Mouse (Mus musculus): Measurements from ENCODE around the gene Cox15. TPM values are rescaled to one million over a fixed set of nuclear protein-coding genes. Genes with fewer than 3 reads are reported as not detected.

Cox15 gene
- total and polyA plus RNA-seq, 3 experiments: 22.5 to 27.0 (median 25.0) TPM

DNA sequence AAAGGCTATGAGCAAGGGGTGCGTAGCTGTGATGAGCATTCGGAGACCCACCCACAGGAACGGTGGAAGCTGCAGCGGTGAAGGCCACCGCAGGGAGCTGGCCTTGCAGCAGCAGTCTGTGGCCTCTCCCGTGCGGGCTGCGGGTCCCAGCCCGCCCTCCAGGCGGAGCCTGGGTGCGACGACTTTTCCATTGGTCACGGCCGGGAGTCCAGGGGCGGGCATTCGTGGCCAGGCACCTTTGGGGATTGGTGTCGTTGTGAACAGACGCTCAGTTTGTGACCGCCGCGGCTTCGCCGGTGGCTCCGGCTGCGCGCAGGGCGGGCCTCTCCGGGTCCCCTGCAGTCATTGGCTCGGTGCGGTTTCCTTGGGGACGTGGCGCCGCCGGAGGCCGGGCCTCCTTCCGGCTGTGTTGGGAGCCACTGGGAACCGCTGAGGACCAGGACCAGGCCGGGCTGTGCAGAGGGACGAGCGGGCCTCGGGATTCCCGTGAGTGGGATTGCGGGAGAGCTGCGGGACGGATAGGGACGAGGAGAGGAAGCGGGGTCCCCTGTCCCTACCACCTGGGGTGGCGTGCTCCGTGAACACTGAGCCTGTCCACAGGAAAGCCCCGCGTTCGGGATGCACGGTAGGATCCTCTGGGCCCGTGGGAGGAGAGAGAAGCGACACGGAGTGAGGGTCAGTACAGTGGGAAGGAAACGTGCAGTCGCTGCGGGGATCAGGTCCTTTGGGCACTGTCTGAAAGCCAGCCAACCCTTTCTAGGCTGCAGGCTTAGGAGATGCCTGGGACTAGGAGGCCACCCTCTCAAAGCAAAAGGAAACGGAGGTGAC is 63.2 kb downstream of the Cox15 start, which contains the start of gene Entpd7:
Gene Entpd7 (plus strand): TSS at position 254 of the 828 bp plus-strand sequence.
- Histone ChIP-seq H3K4me3 (peak within 1 kb of the TSS; percentile 68), H3K27me3 (ENCODE audit: control insufficient read depth, insufficient read depth, low read length) (no peaks in the 10 kb centered on the region), H3K27ac (peak within 1 kb of the TSS; percentile 75), H3K36me3 (ENCODE audit: control insufficient read depth, insufficient read depth, low read length) (no peaks in the 10 kb centered on the region), H3K4me1 (ENCODE audit: control insufficient read depth, insufficient read depth, low read length) (peaks cover 1% of the 10 kb centered on the region; the same call in 1 of the 2 replicates), H3K9ac (ENCODE audit: low read depth, low read length) (peak within 1 kb of the TSS; percentile 83), H3K79me2 (replicated peaks; ENCODE audit: control insufficient read depth, insufficient read depth, low read length) (no peaks in the 10 kb centered on the region)
- under 1% methylated on average over 60 of the region's 60 CpGs for WGBS
- peak; percentile 95 to 99 for DNase-seq
- peak; percentile 96 for TF ChIP-seq POLR2A (IDR thresholded peaks at IDR 0.05; ENCODE audit: insufficient read depth, low read depth, low read length)
- 0 out of 2 replicates have a peak, but pooled peaks have one; percentile 60 for TF ChIP-seq EP300 (IDR thresholded peaks at IDR 0.05; ENCODE audit: insufficient read depth, low read depth, low read length)
- peak; percentile 86 for TF ChIP-seq CTCF (IDR thresholded peaks at IDR 0.05)
- intact Hi-C loops (cut with DNase I): loop anchor here (2.0 kb wide), 1 partner anchor 63 kb away; the partner anchor contains the start of genes Cox15 and Cutc

Other genes with a start within 250 kb of the Cox15 start
- 1,000 to 10,000 TPM in 1 of 2 experiments, 100 to 1,000 TPM in 1; 956 to 1,224 TPM for gene Got1, start 228.4 kb downstream of the Cox15 start, total RNA-seq (2021)
- gene Got1, start 228.4 kb downstream of the Cox15 start, polyA plus RNA-seq (2012; rRNA removed): 575 and 746 TPM in 2 replicates
- not detected for gene Nkx2-3, start 140.7 kb downstream of the Cox15 start, total RNA-seq (2021)
- not detected in 2 replicates for gene Nkx2-3, start 140.7 kb downstream of the Cox15 start, polyA plus RNA-seq (2012; rRNA removed)
- gene Slc25a28, start 78.1 kb downstream of the Cox15 start, total RNA-seq (2021): 10 to 100 TPM; 23.3 to 31.7 TPM
- gene Slc25a28, start 78.1 kb downstream of the Cox15 start, polyA plus RNA-seq (2012; rRNA removed): 48.3 and 50.0 TPM in 2 replicates
- 1 to 10 TPM; 2.6 to 2.9 TPM for gene Entpd7, start 63.3 kb downstream of the Cox15 start, total RNA-seq (2021)
- gene Entpd7, start 63.3 kb downstream of the Cox15 start, polyA plus RNA-seq (2012; rRNA removed): 1.8 and 2.0 TPM in 2 replicates
- 10 to 100 TPM; 12.1 to 15.0 TPM for gene Cutc, start within 50 bp of the Cox15 start, total RNA-seq (2021)
- gene Cutc, start within 50 bp of the Cox15 start, polyA plus RNA-seq (2012; rRNA removed): 8.6 and 14.5 TPM in 2 replicates
- gene Abcc2, start 29.2 kb upstream of the Cox15 start, total RNA-seq (2021): not detected
- 0.06 and 0.15 TPM in 2 replicates for gene Abcc2, start 29.2 kb upstream of the Cox15 start, polyA plus RNA-seq (2012; rRNA removed)
- gene Dnmbp, start 187.2 kb upstream of the Cox15 start, total RNA-seq (2021): 1 to 10 TPM; 8.1 to 9.8 TPM
- gene Dnmbp, start 187.2 kb upstream of the Cox15 start, polyA plus RNA-seq (2012; rRNA removed): 7.1 and 9.6 TPM in 2 replicates
- gene Cpn1, start 233.6 kb upstream of the Cox15 start, total RNA-seq (2021): under 1 TPM in 1 of 2 experiments, not detected in 1; 0.31 TPM
- 0.18 and 0.47 TPM in 2 replicates for gene Cpn1, start 233.6 kb upstream of the Cox15 start, polyA plus RNA-seq (2012; rRNA removed)